Mouse (Mus musculus) small intestine, adult 2 months (tissue): ENCODE measurements at regions not wholly inside any gene's neighbourhood (a gene's known extent, or its start where the extent isn't known, plus 50 kb on each side); places are given as distances from the start of the nearest gene placed in this dataset.

Experiments
- H3K27ac ChIP-seq: fragments of 200-500 bp; 2 replicates; pipeline ENCODE4 v1.5.1; 2012; ENCODE audit warnings: low read depth, low read length, control low read depth, inconsistent platforms; ENCODE audit not compliant: insufficient read depth
- H3K27me3 ChIP-seq: fragments of 200-500 bp; 2 replicates; pipeline ENCODE4 v1.6.1; 2012; ENCODE audit warnings: mild to moderate bottlenecking, moderate library complexity, low read length, inconsistent platforms; ENCODE audit not compliant: control insufficient read depth, insufficient read depth
- H3K36me3 ChIP-seq: fragments of 200-500 bp; 2 replicates; pipeline ENCODE4 v1.6.1; 2012; ENCODE audit warnings: mild to moderate bottlenecking, low read length, control low read depth, inconsistent platforms; ENCODE audit not compliant: control insufficient read depth, insufficient read depth
- H3K4me1 ChIP-seq: fragments of 200-500 bp; 2 replicates; pipeline ENCODE4 v1.6.1; 2012; ENCODE audit warnings: low read length, inconsistent platforms, mixed read lengths; ENCODE audit not compliant: control insufficient read depth, insufficient read depth, insufficient read length
- H3K4me3 ChIP-seq: fragments of 200-500 bp; 2 replicates; pipeline ENCODE4 v1.5.1; 2012; ENCODE audit warnings: low read depth, mild to moderate bottlenecking, control low read depth, inconsistent platforms, low read length, moderate library complexity
- CTCF ChIP-seq: fragments of 200-500 bp; IDR thresholded peaks from 2 replicates; pipeline ENCODE4 v1.5.1; 2012; ENCODE audit warnings: low read depth, mild to moderate bottlenecking, control low read depth, inconsistent platforms, low read length, moderate library complexity, mixed read lengths; ENCODE audit not compliant: insufficient replicate concordance, insufficient read length; ENCODE audit errors: extremely low read depth
- POLR2A ChIP-seq: fragments of 200-500 bp; IDR thresholded peaks from 2 replicates; pipeline ENCODE4 v1.6.1; 2012; ENCODE audit warnings: low read depth, mild to moderate bottlenecking, control low read depth, inconsistent platforms, low read length, moderate library complexity
- WGBS: fragments of 180-500 bp; shearing (Covaris S2); methylation state at CpG from one replicate; pipeline ENCODE4 v1.1.7; 2018; 5-methylcytosine and 5-hydroxymethylcytosine counted together

- no peaks in the 10 kb centered on the region for H3K36me3 ChIP-seq
- H3K4me1 ChIP-seq = no peaks in the 10 kb centered on the region
- H3K27me3 ChIP-seq = no peaks in the 10 kb centered on the region
- TF ChIP-seq POLR2A (no peak), CTCF (no peak)
- 3% methylated on average over 3 of the region's 3 CpGs for WGBS
- H3K27ac ChIP-seq = no peak overlapping the region
- no peak overlapping the region for H3K4me3 ChIP-seq
These were observed 74.3 kb upstream of the A2m start for GRCm38 (mm10) chr6:121560852-121561251.

- Histone ChIP-seq H3K27me3 (no peaks in the 10 kb centered on the region), H3K27ac (no peak overlapping the region), H3K4me3 (no peak overlapping the region), H3K4me1 (no peaks in the 10 kb centered on the region), H3K36me3 (no peaks in the 10 kb centered on the region)
- no peak for TF ChIP-seq POLR2A
- no peak for TF ChIP-seq CTCF
- 43% methylated on average over 1 of the region's 1 CpGs for WGBS
These were observed 74.8 kb upstream of the A2m start for GRCm38 (mm10) chr6:121560393-121560793.

DNA sequence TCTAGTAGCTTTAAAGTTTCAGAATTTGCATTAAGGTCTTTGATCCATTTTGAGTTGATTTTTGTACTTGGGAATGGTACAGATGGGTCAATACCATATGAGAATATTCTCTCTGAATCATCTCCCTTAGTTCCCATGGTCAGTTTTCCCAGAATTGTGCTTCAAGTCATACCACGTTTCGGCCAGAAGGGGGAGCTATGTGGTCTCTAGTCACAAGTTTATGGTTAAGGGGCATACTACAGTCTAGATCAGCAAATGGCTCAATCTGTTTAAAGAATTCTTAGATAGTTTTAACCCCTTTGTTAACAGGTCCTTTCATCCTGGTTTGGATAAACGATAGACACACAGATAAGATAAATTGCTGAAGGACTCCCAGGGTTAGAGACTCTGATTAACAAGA is 78.7 kb upstream of the A2m start:
- WGBS = 7% methylated on average over 3 of the region's 3 CpGs
- H3K27me3 ChIP-seq = no peaks in the 10 kb centered on the region
- no peak for TF ChIP-seq CTCF
- no peak for TF ChIP-seq POLR2A
- H3K36me3 ChIP-seq = no peaks in the 10 kb centered on the region
- no peaks in the 10 kb centered on the region for H3K4me1 ChIP-seq
- no peak overlapping the region for H3K4me3 ChIP-seq
- no peak overlapping the region for H3K27ac ChIP-seq

DNA sequence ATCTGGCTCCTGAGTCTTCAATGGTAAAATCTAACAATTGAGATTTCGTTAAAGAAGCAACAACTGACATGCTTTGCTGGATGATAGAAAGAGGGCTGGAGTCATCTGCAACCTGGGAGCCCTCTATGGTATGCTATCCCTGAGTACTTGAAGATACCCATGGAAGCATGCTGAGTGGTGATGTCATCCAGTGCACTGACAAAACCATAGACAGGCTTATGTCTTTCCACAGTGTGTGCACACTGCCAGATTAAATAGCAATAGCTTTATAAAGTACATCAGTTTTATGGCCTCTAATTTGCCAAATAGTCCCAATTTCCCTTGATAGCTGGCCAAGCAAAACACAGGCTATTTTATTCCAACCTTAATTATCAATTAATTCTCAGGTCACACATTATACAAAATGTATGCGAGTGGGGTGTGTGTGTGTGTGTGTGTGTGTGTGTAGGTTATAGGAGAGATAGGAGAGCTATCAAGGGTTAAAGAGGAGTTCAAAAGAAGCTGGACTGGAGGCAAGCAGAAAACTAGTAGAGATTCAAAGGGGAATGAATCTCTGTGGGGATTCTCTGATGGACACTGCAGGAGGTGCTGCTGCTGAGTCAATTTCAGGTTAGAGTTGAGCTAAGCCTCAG is 80.1 kb upstream of the Iqsec3 start:
- Histone ChIP-seq H3K36me3 (no peaks in the 10 kb centered on the region), H3K4me1 (no peaks in the 10 kb centered on the region), H3K27ac (no peak overlapping the region), H3K4me3 (no peak overlapping the region), H3K27me3 (no peaks in the 10 kb centered on the region)
- no peak for TF ChIP-seq CTCF
- no peak for TF ChIP-seq POLR2A
- WGBS = 72% methylated on average over 2 of the region's 2 CpGs

DNA sequence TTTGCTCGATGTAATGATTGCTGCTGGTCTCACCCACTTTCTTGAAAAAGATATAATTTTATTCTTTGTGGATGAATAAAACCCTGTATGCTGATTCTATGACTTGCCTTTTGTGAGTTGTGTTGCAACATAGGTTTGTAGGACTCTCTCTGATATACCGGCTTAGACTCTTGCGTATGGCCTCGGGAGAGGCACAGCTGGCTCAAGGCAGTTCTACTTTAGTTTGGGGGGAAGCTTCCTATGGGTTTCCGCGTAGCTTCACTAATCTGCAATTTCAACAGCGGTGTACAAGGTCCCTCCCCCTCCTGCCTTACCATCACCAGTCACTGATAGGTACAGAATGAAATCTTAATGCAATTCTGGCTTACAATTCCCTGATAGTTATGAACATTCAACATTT is 60.0 kb upstream of the Iqsec3 start:
- Histone ChIP-seq H3K4me1 (no peaks in the 10 kb centered on the region), H3K4me3 (no peak overlapping the region), H3K27ac (no peak overlapping the region), H3K36me3 (no peaks in the 10 kb centered on the region), H3K27me3 (no peaks in the 10 kb centered on the region)
- no peak for TF ChIP-seq POLR2A
- TF ChIP-seq CTCF = no peak
- 78% methylated on average over 7 of the region's 7 CpGs for WGBS

DNA sequence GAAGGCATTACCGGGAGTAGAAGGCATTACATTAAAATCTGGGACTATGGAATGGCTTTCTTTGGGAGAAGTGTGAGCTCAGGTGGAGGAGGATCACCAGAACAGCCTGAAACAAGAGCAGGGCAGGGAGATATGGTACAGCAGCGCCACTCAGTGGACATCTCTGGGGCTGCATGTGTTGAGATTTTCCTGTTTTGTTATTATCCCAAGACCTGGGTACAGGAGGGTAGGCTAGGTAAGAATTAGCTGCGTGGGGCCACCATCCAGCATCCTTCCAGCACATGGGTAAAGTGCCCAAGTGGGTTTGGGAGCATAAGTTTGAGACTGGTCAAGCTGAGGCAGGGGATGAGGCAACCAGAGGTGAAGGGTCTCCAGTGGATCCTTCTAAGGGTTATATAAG is 59.4 kb upstream of the Iqsec3 start:
- Histone ChIP-seq H3K4me3 (no peak overlapping the region), H3K36me3 (no peaks in the 10 kb centered on the region), H3K4me1 (no peaks in the 10 kb centered on the region), H3K27ac (no peak overlapping the region), H3K27me3 (no peaks in the 10 kb centered on the region)
- TF ChIP-seq POLR2A (no peak), CTCF (peak; percentile 52; the same call in 1 of the 2 replicates)
- WGBS = 3% methylated on average over 3 of the region's 3 CpGs

GRCm38 (mm10) chr6:121531825-121532389 is 58.4 kb upstream of the Iqsec3 start:
- Histone ChIP-seq H3K4me1 (no peaks in the 10 kb centered on the region), H3K27me3 (no peaks in the 10 kb centered on the region), H3K36me3 (no peaks in the 10 kb centered on the region), H3K4me3 (no peak overlapping the region), H3K27ac (no peak overlapping the region)
- 71% methylated on average over 13 of the region's 13 CpGs for WGBS
- TF ChIP-seq CTCF (no peak), POLR2A (no peak)
